In genomic region chr11:75938379-75938906, GRCm38 (mm10) we compare ENCODE assay signal across 9 mouse cellular contexts. TPM values are rescaled to one million over a fixed set of nuclear protein-coding genes. Genes with fewer than 3 reads are reported as not detected.
DNase-seq lines count a peak whose midpoint lies in the region; ATAC-seq and TF ChIP-seq lines count a peak whose summit lies in the region.
"Had no signal": no experiment of that assay in that cellular context is flagged by ENCODE, and none has a peak within 500 bp of the region (broad histone marks: within the 10 kb centered on the region; RNA-seq: fewer than 3 reads in every experiment).

TSS of gene Rph3al (minus strand) at chr11:75938429.

- peak within 1 kb of the TSS; percentile 42 for H3K4me2 ChIP-seq in kidney, embryonic 15.5 days
- no peak within 1 kb of the TSS for H3K4me2 ChIP-seq in neural tube, embryonic 13.5 days

- peak within 1 kb of the TSS; percentile 19; the same call in 1 of the 2 replicates for H3K9ac ChIP-seq in kidney, embryonic 15.5 days
- H3K9ac ChIP-seq in neural tube, embryonic 13.5 days: no peak within 1 kb of the TSS

- no peaks in the 10 kb centered on the region for H3K36me3 ChIP-seq in heart, embryonic 10.5 days
- H3K36me3 ChIP-seq in kidney, embryonic 15.5 days: no peaks in the 10 kb centered on the region
- no peaks in the 10 kb centered on the region for H3K36me3 ChIP-seq in neural tube, embryonic 13.5 days

- H3K4me3 ChIP-seq in left cerebral cortex, adult 2 months: no peak within 1 kb of the TSS
- H3K4me3 ChIP-seq in heart, embryonic 10.5 days: peak within 1 kb of the TSS; percentile 40
- H3K4me3 ChIP-seq in kidney, embryonic 15.5 days (replicated peaks): peak within 1 kb of the TSS; percentile 25
- H3K4me3 ChIP-seq in neural tube, embryonic 13.5 days: no peak within 1 kb of the TSS
- H3K4me3 ChIP-seq: erythroblast, embryonic 14.5 days had no signal

- 56% methylated on average over 6 of the region's 6 CpGs for WGBS in heart, embryonic 10.5 days
- WGBS in kidney, embryonic 15.5 days: 59% methylated on average over 6 of the region's 6 CpGs
- WGBS in neural tube, embryonic 13.5 days: 76% methylated on average over 6 of the region's 6 CpGs

- no peak for DNase-seq in left cerebral cortex, adult 2 months (ENCODE audit: extremely low spot score in 1 of 2, low spot score in 2 of 2)
- DNase-seq in left cerebral cortex, adult 9 months (ENCODE audit: low spot score in 2 of 2): no peak
- DNase-seq in heart, embryonic 10.5 days (ENCODE audit: low spot score): no peak
- no peak for DNase-seq in right cerebral cortex, postnatal 36 days (ENCODE audit: low spot score in 2 of 2)
- no peak for DNase-seq in ovary, postnatal 10 days (ENCODE audit: low spot score)
- DNase-seq in cerebellum, adult 11-12 months: no peak

- no peak for TF ChIP-seq CTCF in left cerebral cortex, adult 2 months (IDR thresholded peaks at IDR 0.05)

- no peaks in the 10 kb centered on the region for H3K27me3 ChIP-seq in heart, embryonic 10.5 days (ENCODE audit: insufficient read depth, poor library complexity, severe bottlenecking)
- no peaks in the 10 kb centered on the region for H3K27me3 ChIP-seq in kidney, embryonic 15.5 days
- H3K27me3 ChIP-seq in neural tube, embryonic 13.5 days: no peaks in the 10 kb centered on the region

- intact Hi-C loops in left cerebral cortex, adult 2 months (cut with DNase I): no loop called here

- no peaks in the 10 kb centered on the region for H3K9me3 ChIP-seq in heart, embryonic 10.5 days
- H3K9me3 ChIP-seq in kidney, embryonic 15.5 days (replicated peaks): no peaks in the 10 kb centered on the region
- H3K9me3 ChIP-seq in neural tube, embryonic 13.5 days: no peaks in the 10 kb centered on the region; the same call in 1 of the 2 replicates

- no peak for ATAC-seq in kidney, embryonic 15.5 days (replicated peaks; ENCODE audit: low FRiP score)
- ATAC-seq in neural tube, embryonic 13.5 days (ENCODE audit: low read depth): no peak

- H3K27ac ChIP-seq in left cerebral cortex, adult 2 months: peak within 1 kb of the TSS; percentile 13; the same call in 1 of the 2 replicates
- peak within 1 kb of the TSS; percentile 88 for H3K27ac ChIP-seq in heart, embryonic 10.5 days
- peak within 1 kb of the TSS; percentile 89 for H3K27ac ChIP-seq in kidney, embryonic 15.5 days
- 0 out of 2 replicates have a peak within 1 kb of the TSS, but pooled peaks have one; percentile 42 for H3K27ac ChIP-seq in neural tube, embryonic 13.5 days (replicated peaks)

- peaks cover 54% of the 10 kb centered on the region for H3K4me1 ChIP-seq in heart, embryonic 10.5 days
- H3K4me1 ChIP-seq in kidney, embryonic 15.5 days: peaks cover 56% of the 10 kb centered on the region
- peaks cover 33% of the 10 kb centered on the region for H3K4me1 ChIP-seq in neural tube, embryonic 13.5 days (replicated peaks)

RNA-seq across cellular contexts. Expression of gene Rph3al, which starts in this region (rescaled TPM):
- 1 to 10 TPM; 2.3 to 2.7 TPM for total RNA-seq in left cerebral cortex, adult 2 months (2021)
- 3.9 and 4.1 TPM in 2 replicates for polyA plus RNA-seq in heart, embryonic 10.5 days (2016; fragmentation: Nextera tagmentation; extraction: Ambion mirVana)
- 13.8 and 14.5 TPM in 2 replicates for polyA plus RNA-seq in kidney, embryonic 15.5 days (2015; fragmentation: Nextera tagmentation; extraction: Ambion mirVana)
- polyA plus RNA-seq in neural tube, embryonic 13.5 days (2015; fragmentation: Nextera tagmentation; extraction: Ambion mirVana): 1.7 and 2.3 TPM in 2 replicates
- polyA plus RNA-seq: erythroblast, embryonic 14.5 days had no signal

Comparison
In these comparisons a context has a peak if more than half of its experiments do, and no peak if none do; other contexts are left out.
1. H3K27ac ChIP-seq: peak in every context shown above with its lines; median percentile 89 in kidney, embryonic 15.5 days; 88 in heart, embryonic 10.5 days; 42 in neural tube, embryonic 13.5 days; 13 in left cerebral cortex, adult 2 months.
2. H3K4me3 ChIP-seq: peak in heart, embryonic 10.5 days (single experiment) and kidney, embryonic 15.5 days (single experiment); none in left cerebral cortex, adult 2 months (single experiment) and neural tube, embryonic 13.5 days (single experiment).